In genomic region chr14:120910320-120910719, GRCm38 (mm10) we compare ENCODE assay signal across 8 mouse cellular contexts. TPM values are rescaled to one million over a fixed set of nuclear protein-coding genes. Genes with fewer than 3 reads are reported as not detected.
DNase-seq lines count a peak whose midpoint lies in the region; ATAC-seq and TF ChIP-seq lines count a peak whose summit lies in the region.

No protein-coding gene starts in this region.

- 1% methylated on average over 18 of the region's 18 CpGs for WGBS in heart, embryonic 11.5 days (ENCODE audit: insufficient replicate concordance)
- WGBS in forebrain, embryonic 10.5 days, result 1% methylated on average over 17 of the region's 18 CpGs
- WGBS in stomach, postnatal 0 days, result 1% methylated on average over 14 of the region's 18 CpGs

- H3K4me1 ChIP-seq in heart, embryonic 11.5 days (ENCODE audit: control insufficient read depth, insufficient read depth, low read length), result peaks cover 9% of the 10 kb centered on the region
- peaks cover 40% of the 10 kb centered on the region for H3K4me1 ChIP-seq in forebrain, embryonic 10.5 days
- peaks cover 17% of the 10 kb centered on the region for H3K4me1 ChIP-seq in megakaryocyte, embryonic 14.5 days
- H3K4me1 ChIP-seq in stomach, postnatal 0 days (replicated peaks; ENCODE audit: control insufficient read depth, insufficient read depth), result no peaks in the 10 kb centered on the region

- no peaks in the 10 kb centered on the region for H3K9me3 ChIP-seq in heart, embryonic 11.5 days (replicated peaks; ENCODE audit: control insufficient read depth, low read length)
- H3K9me3 ChIP-seq in forebrain, embryonic 10.5 days, result no peaks in the 10 kb centered on the region
- H3K9me3 ChIP-seq in megakaryocyte, embryonic 14.5 days, result no peaks in the 10 kb centered on the region
- H3K9me3 ChIP-seq in stomach, postnatal 0 days (ENCODE audit: control insufficient read depth, low read length), result no peaks in the 10 kb centered on the region

- H3K4me3 ChIP-seq in heart, embryonic 11.5 days (ENCODE audit: low read depth, low read length), result peak overlapping the region; percentile 90
- H3K4me3 ChIP-seq in forebrain, embryonic 10.5 days, result peak overlapping the region; percentile 86
- peak overlapping the region; percentile 93 for H3K4me3 ChIP-seq in megakaryocyte, embryonic 14.5 days (replicated peaks)
- H3K4me3 ChIP-seq in stomach, postnatal 0 days (ENCODE audit: low read depth, low read length), result peak overlapping the region; percentile 76

- peak overlapping the region; percentile 97 for H3K4me2 ChIP-seq in heart, embryonic 11.5 days
- peak overlapping the region; percentile 95 for H3K4me2 ChIP-seq in stomach, postnatal 0 days (replicated peaks; ENCODE audit: low read depth)

- H3K27ac ChIP-seq in heart, embryonic 11.5 days (ENCODE audit: low read depth, low read length), result peak overlapping the region; percentile 94
- peak overlapping the region; percentile 94 for H3K27ac ChIP-seq in forebrain, embryonic 10.5 days
- H3K27ac ChIP-seq in stomach, postnatal 0 days (replicated peaks), result peak overlapping the region; percentile 83

- ATAC-seq in heart, embryonic 11.5 days (replicated peaks; ENCODE audit: insufficient number of reproducible peaks, low FRiP score, low TSS enrichment), result no peak
- peak; percentile 75 for ATAC-seq in stomach, postnatal 0 days (ENCODE audit: low FRiP score, low TSS enrichment)

- H3K36me3 ChIP-seq in heart, embryonic 11.5 days (ENCODE audit: control insufficient read depth, insufficient read depth, low read length), result no peaks in the 10 kb centered on the region
- H3K36me3 ChIP-seq in forebrain, embryonic 10.5 days (replicated peaks), result peaks cover 17% of the 10 kb centered on the region
- H3K36me3 ChIP-seq in megakaryocyte, embryonic 14.5 days (replicated peaks; ENCODE audit: low read length), result no peaks in the 10 kb centered on the region
- no peaks in the 10 kb centered on the region for H3K36me3 ChIP-seq in stomach, postnatal 0 days (ENCODE audit: control insufficient read depth, insufficient read depth, low read length)

- TF ChIP-seq CTCF in stomach, postnatal 0 days (IDR thresholded peaks at IDR 0.05; ENCODE audit: low read depth), result no peak

- no peak for DNase-seq in heart, postnatal 4 days
- DNase-seq in 3134 (ENCODE audit: extremely low read depth, insufficient read length, low spot score) (peak; percentile 80), ZHBTc4 (ENCODE audit: low read depth, low spot score) (peak; percentile 65)
- DNase-seq in forebrain, embryonic 10.5 days (ENCODE audit: extremely low spot score, low spot score), result no peak
- peak; percentile 74 for DNase-seq in induced T-regulatory cell, adult 2 months (ENCODE audit: low read depth)
- DNase-seq in stomach, postnatal 0 days (ENCODE audit: low spot score), result no peak

- H3K27me3 ChIP-seq in heart, embryonic 11.5 days (ENCODE audit: control insufficient read depth, insufficient read depth, low read length), result no peaks in the 10 kb centered on the region
- no peaks in the 10 kb centered on the region for H3K27me3 ChIP-seq in forebrain, embryonic 10.5 days (ENCODE audit: poor library complexity, severe bottlenecking)
- peaks cover 2% of the 10 kb centered on the region for H3K27me3 ChIP-seq in megakaryocyte, embryonic 14.5 days (replicated peaks)
- H3K27me3 ChIP-seq in stomach, postnatal 0 days (ENCODE audit: control insufficient read depth, insufficient read depth, low read length), result no peaks in the 10 kb centered on the region

- no peak for TF ChIP-seq EP300 in stomach, postnatal 0 days (optimal IDR thresholded peaks at IDR 0.05)

- H3K9ac ChIP-seq in heart, embryonic 11.5 days (ENCODE audit: low read depth, low read length), result peak overlapping the region; percentile 87
- peak overlapping the region; percentile 87 for H3K9ac ChIP-seq in stomach, postnatal 0 days (ENCODE audit: low read length)

RNA-seq across cellular contexts. Expression of gene Ipo5, which starts 0.7 kb away (rescaled TPM):
- 105 and 116 TPM in 2 replicates for polyA plus RNA-seq in heart, embryonic 11.5 days (2014; fragmentation: Nextera tagmentation; extraction: Ambion mirVana)
- 100 to 1,000 TPM; 129 to 131 TPM for total RNA-seq in heart, postnatal 4 days (2021)
- polyA plus RNA-seq in forebrain, embryonic 10.5 days (2016; fragmentation: Nextera tagmentation; extraction: Ambion mirVana), result 187 and 188 TPM in 2 replicates
- 1.6 and 2.1 TPM in 2 replicates for polyA plus RNA-seq in megakaryocyte, embryonic 14.5 days (2012; ENCODE audit: insufficient read depth, low replicate concordance)
- polyA plus RNA-seq in stomach, postnatal 0 days (2015; fragmentation: Nextera tagmentation; extraction: Ambion mirVana), result 30.7 and 31.5 TPM in 2 replicates

Comparison
In these comparisons a context has a peak if more than half of its experiments do, and no peak if none do; other contexts are left out.
1. DNase-seq: peak in 3134 (single experiment), ZHBTc4 (single experiment) and induced T-regulatory cell, adult 2 months (single experiment); none in heart, postnatal 4 days (single experiment), forebrain, embryonic 10.5 days (single experiment) and stomach, postnatal 0 days (single experiment).
2. RNA of gene Ipo5, which starts 0.7 kb away (polyA plus RNA-seq): 187 to 188 TPM in forebrain, embryonic 10.5 days, 105 to 116 TPM in heart, embryonic 11.5 days and 30.7 to 31.5 TPM in stomach, postnatal 0 days; 1.6 to 2.1 TPM in megakaryocyte, embryonic 14.5 days; every median in the first group is over 10 times any median in the second.
3. Peak in every context shown above with its lines, with median percentiles within 50 percentile points of each other: H3K27ac ChIP-seq and H3K4me3 ChIP-seq.